Mouse (Mus musculus): Measurements from ENCODE around the gene Eefsec. TPM values are rescaled to one million over a fixed set of nuclear protein-coding genes. Genes with fewer than 3 reads are reported as not detected.

Gene Eefsec
- total RNA-seq, 2 experiments from 2014 or later: 22.3 to 24.7 TPM

DNA sequence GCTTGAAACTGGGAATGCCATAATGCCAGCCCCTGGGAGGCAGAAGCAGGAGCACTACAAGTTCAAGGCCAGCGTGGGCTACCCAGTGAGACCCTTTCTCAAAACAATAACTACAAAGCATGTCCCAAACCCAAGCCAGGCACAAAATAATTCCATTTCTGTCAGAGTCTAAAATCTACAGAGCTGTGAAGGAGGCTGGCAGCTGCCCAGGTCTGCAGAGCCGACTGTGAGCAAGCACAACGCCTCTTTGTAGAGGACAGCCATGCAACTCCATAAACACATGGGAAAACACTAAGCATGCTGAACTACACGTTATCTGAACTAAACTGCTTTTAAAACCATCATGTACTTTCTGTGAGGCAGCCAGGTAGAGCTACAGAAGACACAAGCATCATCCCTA lies 7.3 kb downstream of the Eefsec start:
- DNase-seq (ENCODE audit: low spot score in 2 of 2): peak; percentile 35 to 78
- intact Hi-C loops (cut with DNase I): no loop called here

DNA sequence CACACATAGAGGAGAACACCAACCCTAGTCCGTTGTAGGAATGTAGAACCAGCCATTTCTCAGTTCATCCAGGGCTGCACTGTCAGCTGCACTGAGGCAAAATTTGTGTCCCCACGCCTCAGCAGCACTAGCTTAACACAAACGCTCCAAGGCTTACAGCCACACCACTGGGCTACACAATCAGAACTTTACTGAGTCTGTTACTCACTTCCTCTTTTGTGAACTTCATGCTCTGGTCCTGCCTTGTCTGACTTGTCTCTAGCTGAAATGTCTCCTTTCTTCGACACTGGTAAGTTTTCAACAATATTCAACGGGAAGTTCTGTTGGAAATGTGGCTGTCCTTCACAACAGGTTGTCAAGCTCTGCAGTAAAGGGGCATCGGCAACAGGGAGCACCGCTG lies 10.7 kb downstream of the Eefsec start:
- intact Hi-C loops (cut with DNase I): no loop called here
- no peak for DNase-seq (ENCODE audit: low spot score in 2 of 2)

DNA sequence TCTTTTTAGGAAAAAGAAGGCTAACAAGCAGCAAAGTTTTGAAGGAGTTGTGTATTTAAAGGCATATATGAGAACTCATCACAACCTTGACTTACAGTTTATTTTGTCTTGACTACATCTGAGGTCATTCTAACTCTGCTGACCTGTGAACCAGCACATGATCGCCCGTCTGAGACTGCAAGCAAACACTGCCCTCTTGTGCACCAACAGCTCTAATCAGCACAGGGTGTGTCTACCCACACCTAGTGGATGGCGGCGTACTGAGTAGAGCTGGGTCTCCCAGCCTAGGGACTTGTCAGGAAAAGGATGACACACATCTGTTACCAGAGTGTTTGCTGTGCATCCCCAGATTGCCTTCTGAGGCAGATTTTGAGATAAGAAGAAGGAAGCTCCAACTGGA lies 15.1 kb downstream of the Eefsec start:
- intact Hi-C loops (cut with DNase I): no loop called here
- peak in 1 of 2 experiments; percentile 9 for DNase-seq (ENCODE audit: low spot score in 2 of 2)

DNA sequence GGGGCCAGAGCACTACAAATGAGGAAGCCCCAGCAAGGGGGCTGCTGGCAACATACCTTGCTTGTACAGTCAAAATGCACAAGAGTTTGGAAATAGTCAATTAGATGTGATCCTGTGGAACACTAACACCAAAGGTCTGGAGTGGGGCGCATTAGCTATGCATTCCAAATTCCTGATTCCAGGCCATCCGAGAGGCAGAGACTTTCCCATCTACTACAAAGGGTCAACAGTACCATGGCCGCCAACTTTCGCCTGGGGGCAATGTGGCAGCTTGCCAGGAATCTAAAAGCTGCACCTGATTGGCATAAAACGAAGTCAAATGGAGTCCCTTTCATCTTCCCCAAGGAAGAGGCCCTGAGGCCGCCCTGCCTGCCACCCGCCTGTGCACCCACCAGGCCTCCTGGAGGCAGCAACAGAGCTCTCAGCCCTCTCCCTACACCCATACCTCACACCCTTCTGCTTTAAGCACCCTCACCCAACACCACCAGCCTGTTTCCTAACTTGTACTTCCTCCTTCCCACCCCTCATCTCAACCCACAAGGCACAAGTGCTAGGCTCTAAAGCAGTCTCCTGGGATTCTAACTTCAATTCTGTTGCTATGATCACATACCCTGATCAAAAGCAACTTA lies 30.1 kb downstream of the Eefsec start:
- intact Hi-C loops (cut with DNase I): no loop called here
- DNase-seq (ENCODE audit: low spot score in 2 of 2): no peak

DNA sequence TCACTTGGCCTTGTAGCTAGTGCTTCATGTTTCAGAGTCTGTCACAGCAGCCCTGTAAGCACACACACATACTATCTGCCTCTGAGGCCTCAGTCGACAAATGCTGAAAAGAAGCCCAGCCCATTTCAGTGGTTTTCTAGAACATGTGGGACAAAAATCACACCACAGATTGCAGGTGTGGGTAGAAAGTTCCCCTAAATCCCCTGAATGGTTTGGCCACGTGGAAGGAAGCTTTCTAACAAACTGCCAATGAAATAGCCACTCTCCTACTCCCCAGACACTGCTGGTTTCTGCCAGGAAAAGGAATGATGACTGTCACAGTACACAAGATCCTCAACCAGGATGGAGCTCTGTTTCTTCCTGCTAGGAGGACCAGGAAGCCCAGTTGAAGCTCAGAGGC lies 33.7 kb downstream of the Eefsec start:
- peak in 1 of 2 experiments; percentile 67 for DNase-seq (ENCODE audit: low spot score in 2 of 2)
- intact Hi-C loops (cut with DNase I): no loop called here

DNA sequence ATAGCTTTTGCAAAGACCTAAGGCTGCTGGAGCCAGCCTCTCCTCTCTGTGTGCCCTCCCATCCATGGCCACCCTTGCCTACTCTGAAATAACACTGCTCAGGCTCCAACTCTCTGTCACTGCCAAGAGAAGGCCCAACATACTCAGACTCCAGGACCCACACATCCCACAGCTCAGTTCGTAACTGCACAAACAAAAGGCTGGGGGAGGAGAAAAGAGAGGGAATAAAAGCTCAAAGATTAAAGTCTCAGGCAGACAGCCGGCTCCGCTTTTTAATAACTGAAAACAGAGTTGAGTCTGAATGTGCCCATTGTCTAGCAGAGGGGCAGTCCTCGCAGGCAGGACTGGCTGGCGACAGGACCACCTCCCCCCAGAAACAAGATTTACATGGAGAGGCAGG lies 36.8 kb downstream of the Eefsec start:
- peak in 1 of 2 experiments; percentile 25 for DNase-seq (ENCODE audit: low spot score in 2 of 2)
- intact Hi-C loops (cut with DNase I): no loop called here

DNA sequence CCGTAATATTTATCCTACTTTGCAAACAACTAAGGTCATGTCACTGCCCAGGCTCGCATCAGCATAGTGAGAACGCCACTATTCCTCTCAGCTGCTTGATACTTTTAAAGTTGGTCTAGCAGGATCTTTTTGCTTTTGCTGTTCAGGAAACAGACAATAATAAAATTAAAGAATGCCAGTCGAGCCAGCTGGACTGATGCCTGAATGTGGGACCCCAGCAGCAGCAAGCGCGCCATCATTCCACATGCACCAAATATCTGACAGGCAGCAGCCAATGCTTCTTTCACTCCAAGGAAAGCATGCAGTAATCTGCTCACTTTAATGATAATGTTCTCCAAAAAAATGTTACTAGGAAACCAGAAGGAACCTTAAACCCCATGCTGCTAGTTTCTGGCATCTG lies 45.9 kb downstream of the Eefsec start:
- intact Hi-C loops (cut with DNase I): no loop called here
- DNase-seq (ENCODE audit: low spot score in 2 of 2): no peak

DNA sequence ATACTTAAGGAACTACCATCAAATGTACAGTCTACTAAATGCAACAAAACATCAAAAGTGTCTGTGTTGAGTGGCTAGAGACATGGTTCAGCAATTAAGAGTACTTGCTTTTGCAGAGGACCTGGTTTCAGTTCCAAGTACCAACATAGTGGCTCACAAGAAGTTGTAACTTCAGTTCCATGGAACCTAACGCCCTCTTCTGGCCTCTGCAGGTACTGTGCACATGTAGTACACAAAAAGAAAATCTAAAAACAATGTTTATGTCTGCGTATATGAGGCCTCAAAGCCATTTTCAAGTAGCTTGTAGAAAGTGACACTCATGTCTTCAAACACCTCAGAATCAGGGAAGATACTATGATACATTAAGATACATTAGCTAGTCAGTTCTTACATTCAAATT lies 48.4 kb downstream of the Eefsec start:
- no peak for DNase-seq (ENCODE audit: low spot score in 2 of 2)
- intact Hi-C loops (cut with DNase I): no loop called here

DNA sequence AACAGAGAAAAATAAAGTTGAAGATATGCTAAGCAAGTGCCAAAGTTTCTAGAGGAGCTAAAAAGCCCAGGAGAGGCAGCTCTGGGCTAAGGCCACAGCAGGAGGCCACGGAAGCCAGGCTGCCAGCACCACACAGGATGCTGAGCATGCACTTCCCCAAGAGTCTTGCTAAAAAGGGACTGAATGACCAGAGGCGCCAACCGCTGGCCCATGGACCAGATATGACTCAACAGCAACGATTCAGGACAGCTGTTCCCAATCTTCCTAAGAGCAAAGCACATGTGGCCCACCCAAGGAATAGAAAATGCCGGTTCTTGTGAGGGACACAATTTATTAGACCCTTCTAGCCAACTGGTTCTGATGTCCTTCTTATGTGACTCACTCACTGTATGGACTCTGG lies 57.4 kb downstream of the Eefsec start:
- DNase-seq (ENCODE audit: low spot score in 2 of 2): no peak
- intact Hi-C loops (cut with DNase I): no loop called here

DNA sequence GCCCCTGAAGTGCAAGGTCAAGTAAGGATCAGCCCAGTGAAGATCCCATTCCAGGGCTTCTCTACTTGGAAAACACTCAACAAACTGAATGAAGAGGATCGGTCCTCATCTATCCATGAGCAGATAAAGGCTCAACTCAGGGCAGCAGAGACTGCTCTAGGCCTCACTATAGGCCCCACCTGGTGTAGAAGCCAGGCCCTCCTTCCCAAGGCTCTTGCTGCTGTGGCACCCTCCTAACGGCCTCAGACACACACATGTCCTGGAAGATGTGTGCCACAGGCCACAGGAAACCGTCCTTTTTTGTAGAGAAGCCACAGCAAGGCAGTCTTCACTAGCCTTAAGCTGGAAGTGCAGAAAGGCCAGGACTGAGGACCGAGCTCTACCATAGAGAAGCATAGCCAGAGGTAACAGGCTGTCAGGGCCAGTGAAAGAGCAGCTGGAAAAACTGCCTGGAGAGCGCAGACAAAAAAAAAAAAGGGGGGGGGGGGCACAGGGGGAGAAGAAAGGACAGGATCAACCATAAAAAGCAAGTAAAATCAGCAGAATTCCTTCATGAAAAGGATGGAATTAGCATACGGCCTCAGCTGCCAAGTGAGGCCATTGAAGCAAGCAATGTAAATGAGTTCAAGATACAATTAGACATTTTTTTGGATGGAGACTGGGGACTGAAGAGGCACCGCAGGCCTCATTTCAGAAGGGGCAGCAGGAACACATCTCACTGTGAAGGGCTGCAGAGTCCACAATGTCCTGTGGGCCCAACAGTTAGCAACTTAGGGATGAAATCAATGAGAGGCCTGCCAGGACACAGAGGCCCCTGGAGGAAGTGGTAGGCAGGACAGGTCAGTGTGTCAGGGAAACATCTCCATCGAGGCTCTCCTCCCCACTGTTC lies 58.3 kb downstream of the Eefsec start:
- no peak for DNase-seq (ENCODE audit: low spot score in 2 of 2)
- intact Hi-C loops (cut with DNase I): no loop called here

DNA sequence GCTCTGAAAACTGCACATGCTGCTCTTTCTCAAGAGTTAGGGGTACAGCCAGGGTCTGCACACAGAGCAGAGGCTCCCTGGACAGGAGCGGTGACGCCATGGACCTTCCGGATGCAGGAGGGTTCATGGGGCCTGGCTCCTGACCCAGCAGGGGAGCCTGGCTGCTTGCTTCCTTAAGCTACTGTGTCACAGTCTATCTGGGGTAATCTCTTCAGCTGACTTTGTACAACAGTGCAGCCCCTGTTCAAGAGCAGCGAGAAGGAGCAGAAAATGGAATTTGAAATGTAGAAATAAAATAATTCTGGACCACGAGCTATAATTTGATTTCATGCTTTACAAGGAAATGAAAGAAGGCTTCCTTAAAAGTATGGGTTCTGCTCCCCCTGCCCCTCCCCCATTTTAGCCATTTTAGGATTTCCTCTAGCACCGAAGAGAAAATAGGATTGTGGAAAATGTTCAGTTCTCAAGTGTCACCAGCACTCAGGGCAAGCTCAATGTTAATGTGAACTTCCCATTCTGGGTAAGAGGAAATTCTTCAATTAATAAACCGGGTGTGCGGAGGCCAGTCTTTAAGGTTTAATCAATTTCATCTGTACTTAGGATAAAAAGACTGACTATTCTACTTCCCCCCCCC lies 61.8 kb downstream of the Eefsec start:
- intact Hi-C loops (cut with DNase I): no loop called here
- no peak for DNase-seq (ENCODE audit: low spot score in 2 of 2)

DNA sequence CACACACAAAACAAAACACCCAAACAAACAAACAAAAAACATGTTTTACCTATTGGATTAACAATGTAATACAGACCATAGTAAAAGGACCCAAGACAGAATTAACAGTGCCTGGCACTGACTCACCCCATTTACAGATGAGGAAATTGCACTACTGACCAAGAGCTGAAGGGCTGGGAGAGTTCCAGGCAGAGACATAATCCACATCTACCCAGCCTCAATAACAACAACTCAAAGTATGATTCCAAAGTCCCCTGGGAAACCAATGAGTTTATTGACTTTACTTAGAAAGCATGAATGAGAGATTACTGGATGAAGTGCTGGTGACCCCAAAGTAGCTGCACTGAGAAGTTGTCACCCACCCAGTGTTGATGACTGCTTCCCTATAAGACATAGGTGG lies 62.6 kb downstream of the Eefsec start:
- intact Hi-C loops (cut with DNase I): no loop called here
- DNase-seq (ENCODE audit: low spot score in 2 of 2): no peak

DNA sequence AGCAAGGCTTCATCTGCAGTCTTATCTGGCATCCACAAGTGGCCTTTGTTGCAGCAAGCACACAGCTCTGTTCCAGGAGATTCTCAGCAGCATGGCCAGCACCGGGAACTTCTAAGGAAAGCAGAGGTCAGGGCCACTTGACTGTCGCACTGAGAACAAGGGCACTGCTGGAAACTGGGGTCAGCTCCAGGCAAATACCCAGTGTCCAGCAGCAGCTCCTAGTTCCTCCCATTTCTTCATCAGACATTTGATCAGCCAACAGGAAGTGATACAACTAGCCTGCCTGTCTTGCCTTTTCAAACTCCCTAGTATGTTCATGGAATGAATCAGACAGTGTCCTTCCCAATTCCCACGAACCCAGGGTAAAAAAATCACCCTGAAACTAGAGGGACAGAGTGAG lies 66.6 kb downstream of the Eefsec start:
- intact Hi-C loops (cut with DNase I): no loop called here
- DNase-seq (ENCODE audit: low spot score in 2 of 2): no peak

DNA sequence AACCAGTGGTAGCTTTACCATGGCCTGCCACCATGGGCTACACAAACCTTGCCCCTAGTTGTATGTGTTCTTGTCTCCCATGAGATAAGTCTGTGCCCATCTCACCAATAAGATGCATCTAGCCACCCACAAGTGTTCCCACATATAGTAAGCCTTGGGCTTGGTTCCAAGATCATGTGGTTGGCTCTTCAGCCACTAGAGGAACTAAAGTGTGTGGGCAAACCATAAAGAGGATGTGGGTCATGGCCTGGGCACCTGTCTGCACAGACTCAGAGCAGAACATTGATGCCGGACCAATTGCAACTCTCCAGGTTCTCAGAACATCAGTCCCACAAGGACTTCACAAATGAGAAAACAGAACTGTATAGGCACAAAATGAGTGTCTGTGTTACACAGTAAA lies 67.5 kb downstream of the Eefsec start:
- DNase-seq (ENCODE audit: low spot score in 2 of 2): peak in 1 of 2 experiments; percentile 36
- intact Hi-C loops (cut with DNase I): no loop called here

DNA sequence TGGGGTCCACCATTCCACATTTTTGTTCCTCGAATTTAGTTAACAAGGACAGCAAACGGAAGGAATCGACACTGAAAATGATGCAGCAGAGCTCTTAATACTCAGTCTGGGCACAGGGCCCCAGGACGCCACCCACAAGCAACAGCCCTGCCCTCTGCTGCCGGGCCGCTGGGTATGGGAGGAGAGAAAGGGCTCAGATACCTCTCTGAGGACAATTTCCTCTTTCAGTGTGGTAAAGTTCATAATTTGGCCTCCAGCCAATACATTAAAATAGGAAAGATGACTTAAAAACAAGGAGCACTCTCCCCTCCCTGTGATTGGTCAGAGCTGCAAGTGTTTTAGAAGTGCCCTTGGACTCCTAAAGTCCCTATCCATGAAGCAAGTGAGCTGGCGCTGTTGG lies 72.1 kb downstream of the Eefsec start:
- DNase-seq (ENCODE audit: low spot score in 2 of 2): no peak
- intact Hi-C loops (cut with DNase I): no loop called here

DNA sequence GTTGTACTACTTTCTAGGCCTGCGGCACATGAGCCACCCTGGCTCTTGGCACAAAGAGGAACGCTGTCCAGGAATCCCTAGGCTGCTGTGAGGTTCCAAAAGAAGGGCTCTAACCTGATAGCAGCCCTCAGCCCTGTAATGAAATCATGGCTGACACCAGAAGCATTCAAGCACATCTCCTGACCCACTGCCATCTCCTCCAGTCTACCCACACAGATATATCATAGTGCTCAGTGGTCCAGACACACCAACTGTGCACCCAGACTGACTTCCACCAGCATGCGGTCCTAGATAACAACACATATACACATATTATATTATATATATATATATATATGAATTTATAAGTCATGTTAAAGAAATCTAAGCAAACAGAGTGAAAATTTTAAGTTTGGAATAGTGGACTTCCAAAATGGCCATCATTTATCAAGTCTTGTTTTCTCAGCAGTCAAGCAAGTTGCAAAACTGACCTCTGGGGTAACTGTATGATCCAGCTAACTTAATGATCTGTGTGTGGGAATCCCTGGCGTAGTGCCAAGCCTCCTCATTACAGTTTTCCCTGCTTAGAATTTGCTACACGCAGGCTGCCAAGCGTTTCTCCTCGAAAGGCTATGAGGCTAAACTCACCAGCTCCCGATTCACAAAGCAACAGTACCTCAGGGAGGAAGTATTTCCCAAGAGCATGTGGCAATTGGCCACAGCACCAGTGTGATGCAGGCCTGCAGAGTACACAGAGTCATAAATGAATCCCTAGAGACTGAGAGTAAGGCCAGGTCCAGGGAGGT lies 76.3 kb downstream of the Eefsec start:
- peak in 1 of 2 experiments; percentile 4 for DNase-seq (ENCODE audit: low spot score in 2 of 2)
- intact Hi-C loops (cut with DNase I): no loop called here

DNA sequence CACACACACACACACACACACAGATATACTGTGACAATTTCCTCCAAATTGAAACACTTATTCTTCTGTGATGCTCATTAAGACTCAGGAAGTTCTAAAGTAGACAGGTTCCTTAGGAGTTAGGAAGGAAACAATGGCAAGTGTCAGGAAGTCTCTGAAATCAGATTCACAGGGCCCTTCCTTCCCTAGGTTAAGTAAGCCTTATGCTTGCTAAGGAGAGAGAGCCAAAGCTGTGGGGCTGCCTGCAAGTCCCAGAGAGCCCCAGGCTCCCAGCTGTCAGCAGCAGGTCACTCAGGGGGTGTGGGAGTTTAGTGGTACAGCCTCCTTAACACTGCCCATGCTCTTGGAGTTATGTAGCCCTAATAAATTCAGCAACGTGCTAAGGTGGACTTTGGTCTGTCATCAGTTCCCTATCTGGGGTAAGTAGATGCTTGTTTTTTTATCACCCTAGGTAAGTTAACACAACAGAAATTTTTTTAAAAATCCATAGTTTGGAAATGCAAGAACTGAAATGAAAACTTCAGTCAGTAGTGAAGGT lies 82.8 kb downstream of the Eefsec start:
- intact Hi-C loops (cut with DNase I): no loop called here
- DNase-seq (ENCODE audit: low spot score in 2 of 2): no peak

DNA sequence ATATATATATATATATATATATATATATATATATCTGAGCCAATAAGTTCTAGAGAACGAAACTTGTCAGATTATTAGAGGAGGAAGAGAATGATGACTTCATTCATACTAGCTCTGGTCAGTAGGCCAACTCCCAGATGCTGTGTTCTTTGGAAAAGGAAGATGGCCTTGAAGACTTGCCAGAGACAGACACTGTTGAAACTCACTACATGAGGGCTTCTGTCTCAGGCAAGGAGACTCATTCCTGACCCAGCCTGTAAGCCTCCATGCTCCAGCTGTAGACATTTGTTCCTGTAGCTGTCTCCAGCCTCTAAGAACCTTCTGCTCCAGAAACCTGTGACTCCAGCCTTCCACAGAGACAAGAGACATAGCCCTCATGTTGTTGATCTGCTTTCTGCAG lies 85.2 kb downstream of the Eefsec start:
- no peak for DNase-seq (ENCODE audit: low spot score in 2 of 2)
- intact Hi-C loops (cut with DNase I): no loop called here

DNA sequence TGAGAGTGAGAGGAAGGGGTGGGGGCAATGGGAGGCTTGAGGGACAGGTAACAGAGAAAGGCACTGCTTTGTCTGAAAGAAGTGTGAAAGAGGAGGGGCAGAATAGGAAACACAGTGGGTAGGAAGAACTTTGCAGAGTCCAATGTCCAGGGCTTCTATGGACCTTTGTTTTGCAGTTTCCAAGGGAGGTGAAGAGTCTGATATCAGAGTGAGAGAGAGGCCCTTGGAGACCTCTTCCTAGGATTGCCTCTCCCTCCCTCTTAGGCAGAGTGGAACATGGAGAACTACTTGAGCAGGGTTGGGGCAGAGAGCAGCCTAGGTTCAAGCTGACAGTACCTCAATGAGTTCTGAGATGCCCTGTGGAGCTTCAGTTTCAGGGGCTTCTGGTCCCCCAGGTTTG lies 88.1 kb downstream of the Eefsec start:
- no peak for DNase-seq (ENCODE audit: low spot score in 2 of 2)
- intact Hi-C loops (cut with DNase I): no loop called here

DNA sequence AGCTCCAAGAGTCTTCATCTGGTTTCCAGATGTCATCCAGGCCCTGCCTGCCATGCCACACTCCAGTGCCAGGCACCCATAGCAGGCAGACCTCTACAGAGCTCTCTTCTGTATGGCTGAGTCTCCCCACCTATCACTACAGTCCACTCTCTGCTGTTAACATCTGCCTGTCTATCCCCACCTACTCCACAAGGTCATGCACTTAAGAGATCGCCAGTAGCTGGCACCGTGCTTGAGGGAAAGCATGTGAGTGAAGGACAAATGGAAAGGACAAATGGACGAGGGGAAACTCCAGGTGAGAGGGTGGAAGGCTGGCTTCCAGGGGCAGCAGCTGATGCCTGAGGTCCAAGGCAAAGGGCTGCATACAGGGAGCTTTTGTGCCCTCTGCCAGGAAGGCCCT lies 90.5 kb downstream of the Eefsec start:
- intact Hi-C loops (cut with DNase I): no loop called here
- no peak for DNase-seq (ENCODE audit: low spot score in 2 of 2)

Data from left cerebral cortex, postnatal 25 days (tissue).